Mouse (Mus musculus): Measurements from ENCODE around the gene Cd276. TPM values are rescaled to one million over a fixed set of nuclear protein-coding genes. Genes with fewer than 3 reads are reported as not detected.
"Not testable (repeated sequence)": the region's sequence is repeated elsewhere in the genome, so short reads cannot be mapped to it uniquely, and the experiment has no call there.

The Cd276 gene
- total RNA-seq (2022): 10 to 100 TPM; 10.2 to 13.1 (median 10.8) TPM

DNA sequence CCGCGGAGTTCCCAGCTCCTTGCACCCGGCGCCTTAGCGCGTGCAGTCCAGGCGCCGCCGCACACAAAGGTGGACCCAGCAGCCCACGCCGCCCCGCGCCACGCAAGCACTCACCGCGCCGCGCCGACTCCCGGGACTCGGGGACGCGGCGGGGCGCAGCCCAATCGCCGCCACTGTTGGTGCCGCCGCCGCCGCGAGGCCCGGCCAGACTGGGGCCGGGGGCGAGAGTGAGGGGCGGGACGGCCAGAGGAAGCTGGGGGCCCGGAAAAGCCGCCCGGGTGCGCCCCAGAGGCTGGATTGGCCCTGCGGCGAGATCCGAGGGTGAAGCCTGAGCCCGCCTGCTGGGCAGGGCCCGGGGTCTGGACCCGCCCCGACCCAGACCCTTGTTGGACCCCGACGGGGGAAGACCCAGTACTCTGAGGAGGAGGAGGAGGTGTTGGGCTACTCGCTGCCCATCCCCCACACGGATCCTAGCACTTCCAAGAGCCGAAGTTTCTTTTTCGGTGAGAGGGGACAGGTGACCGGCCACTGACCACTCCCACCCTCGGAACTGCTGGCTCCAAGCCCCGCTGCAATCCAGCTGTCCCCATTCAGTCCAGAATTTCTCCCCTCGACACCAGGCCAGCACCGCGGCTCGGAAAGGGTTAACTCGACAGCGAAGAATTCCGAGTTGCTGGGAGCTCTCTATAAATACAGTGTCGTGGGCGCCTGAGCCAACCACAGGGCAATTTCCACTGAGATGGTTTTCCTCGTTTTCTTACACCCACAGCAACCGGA, at the start of gene Cd276:
TSS of gene Cd276 (minus strand) at position 530 of the 777 bp plus-strand sequence.
- DNase-seq: peak; percentile 43

DNA sequence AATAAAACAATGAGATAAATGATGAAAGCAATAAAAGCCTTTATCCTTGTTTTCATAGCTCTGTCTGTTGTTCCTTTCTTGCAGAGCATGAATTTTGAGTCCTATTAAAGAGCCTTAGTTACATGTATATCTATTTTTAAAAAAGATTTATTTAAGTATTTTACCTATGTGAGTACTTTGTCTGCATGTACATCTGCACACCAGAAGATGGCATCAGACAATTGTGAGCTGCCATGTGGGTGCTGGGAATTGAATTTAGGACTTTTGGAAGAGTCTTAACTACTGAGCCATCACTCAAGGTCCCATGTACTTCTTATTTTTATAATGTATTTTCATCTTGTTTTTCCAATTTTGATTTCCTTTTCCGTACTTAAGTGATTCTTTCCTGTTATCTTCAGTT, 40.1 kb upstream of the Cd276 start:
- DNase-seq: no peak

DNA sequence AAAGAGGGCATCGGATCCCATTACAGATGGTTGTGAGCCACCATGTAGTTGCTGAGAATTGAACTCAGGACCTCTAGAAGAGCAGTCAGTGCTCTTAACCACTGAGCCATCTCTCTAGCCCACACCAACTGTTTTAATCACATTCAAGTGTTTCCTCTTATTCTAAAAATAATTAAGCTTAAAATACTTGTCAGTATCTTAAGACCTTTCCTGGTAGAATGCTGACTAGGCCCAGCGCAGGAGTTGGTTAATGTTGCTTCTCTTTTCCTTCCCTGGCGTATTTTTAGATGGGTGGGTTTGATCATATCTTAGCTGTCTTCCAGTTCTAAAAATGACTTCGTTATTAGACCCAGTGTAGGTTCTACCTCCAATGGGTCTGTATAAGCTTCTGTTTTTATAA, 33.4 kb upstream of the Cd276 start:
- DNase-seq: no peak

DNA sequence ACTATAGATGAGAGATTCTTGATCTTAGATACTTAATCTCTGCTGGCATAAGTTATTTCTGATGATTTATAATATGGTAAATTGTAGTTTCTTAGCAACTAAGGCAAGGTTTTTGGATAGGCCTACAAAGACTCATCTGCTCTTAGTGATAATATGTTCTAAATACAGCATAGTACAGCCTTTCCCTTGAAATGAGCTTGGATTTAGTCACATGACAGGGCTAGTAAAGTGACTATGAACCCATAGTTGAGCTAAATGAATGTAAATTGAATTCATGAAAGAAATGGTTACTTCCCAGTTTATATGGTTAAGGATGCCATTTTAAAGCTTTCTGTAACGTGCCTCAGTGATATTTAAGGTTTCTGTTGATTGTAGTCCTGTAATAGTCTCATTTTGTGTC, 29.1 kb upstream of the Cd276 start:
- DNase-seq: no peak

DNA sequence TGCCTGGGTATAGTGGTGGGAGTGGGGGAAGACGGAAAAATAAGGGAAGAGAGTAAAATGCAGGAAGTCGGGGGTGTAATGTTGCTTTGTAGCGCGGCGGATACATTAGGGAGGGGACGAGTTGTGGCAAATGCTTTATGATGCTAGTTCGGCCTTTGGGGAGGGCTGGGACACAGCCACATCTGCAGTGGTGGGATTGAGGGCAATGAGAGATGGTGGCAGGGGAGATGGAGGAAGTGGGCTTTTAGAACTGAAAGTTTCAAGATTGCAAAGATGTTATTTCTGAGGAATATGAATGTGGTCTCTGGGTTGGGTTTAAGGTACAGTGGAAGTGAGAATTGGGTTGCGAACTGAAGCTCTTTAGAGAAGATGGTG, 28.0 kb upstream of the Cd276 start:
- no peak for DNase-seq

DNA sequence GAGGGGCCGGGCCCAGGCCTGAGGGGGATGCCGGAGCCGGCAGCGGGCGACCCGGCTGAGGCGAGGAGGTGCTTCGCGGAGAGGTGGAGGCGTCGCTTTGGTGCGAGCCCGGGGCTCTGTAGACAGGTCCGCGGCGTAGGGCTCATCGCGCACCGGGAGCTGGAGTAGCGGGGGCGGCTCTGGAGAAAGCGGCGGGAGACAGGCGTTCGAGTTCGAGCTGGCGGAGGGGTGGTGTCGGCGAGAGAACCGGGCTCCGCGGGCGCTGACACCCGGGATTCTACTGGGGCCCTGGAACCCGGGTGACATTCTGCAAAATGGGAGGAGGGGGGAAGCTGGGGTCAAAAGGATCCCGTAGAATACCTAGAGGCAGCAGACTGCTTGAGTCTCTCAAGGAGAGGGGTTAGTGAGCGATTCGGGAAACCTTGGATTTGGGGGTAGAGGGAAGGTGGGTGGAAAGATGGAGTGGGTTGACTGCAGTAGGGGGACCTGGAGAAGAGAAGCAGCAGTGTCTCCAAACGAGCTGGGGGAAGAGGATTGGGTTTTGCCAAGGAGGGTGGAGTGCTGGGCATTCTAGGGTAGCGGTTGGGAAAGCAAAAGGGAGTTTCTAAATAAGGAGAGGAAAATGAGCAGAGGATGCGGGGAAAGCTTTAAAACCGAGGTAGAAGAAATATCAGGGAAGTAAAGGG, 27.5 kb upstream of the Cd276 start:
- peak; percentile 43 for DNase-seq

DNA sequence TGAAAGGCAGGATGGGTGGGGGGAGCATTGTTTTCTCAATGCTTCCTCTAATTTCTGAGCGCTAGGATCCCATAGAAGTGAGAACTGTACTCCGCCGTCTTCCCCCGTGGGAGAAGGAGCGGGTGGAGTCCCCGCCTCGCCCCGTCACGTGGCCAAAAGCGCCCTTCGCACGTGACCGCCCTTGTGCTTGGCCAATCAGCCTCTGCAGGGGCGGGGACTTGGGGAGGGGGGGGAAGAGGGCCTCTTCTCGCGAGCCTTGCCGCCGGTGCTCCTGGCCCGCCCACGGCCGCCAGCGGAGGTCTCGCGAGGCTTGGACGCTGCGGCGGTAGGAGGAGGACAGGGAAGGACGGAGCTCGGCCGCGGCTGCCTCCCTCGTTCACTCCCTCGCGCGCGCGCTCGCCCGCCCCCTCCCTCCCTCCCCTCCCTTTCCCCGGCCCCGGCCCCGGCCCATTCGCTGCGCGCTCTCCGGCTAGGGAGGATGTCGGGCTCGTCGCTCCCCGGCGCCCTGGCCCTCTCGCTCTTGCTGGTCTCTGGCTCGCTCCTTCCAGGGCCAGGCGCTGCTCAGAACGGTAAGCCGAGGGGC, 26.8 kb upstream of the Cd276 start, which contains the start of gene Nptn:
TSS of gene Nptn (plus strand) at position 283 of the 583 bp plus-strand sequence.
- peak; percentile 97 for DNase-seq

DNA sequence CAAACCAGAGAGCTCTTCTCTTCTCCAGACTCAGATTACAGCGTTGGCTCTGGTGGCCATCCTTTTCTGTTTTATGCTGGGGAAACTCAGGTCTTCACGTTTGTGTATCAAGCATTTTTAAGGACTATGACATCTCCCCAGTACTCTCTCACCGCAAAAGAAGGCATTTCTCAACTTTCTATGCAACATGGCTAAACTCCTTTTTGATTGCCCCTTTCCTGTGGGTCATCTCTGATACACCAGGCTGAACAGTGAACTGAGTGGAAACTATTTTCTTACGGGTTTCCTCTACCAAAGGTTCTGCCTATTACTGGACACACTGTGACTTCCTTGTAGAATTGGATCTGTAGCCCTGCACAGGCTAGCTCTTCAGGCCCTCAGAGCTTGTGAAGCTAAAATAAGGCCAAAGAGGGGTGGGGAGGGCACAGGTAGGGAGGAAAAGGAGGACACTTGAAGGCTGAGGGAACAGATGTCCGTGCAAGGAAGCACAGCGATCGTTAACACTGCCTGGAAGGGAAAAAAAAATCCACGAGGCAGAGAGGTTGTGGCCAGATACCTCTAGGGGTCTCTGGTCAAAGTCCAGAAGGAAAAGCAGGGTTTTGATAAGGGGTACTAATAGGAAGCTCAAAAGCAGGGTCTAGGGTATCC, 26.2 kb upstream of the Cd276 start:
- DNase-seq: no peak

DNA sequence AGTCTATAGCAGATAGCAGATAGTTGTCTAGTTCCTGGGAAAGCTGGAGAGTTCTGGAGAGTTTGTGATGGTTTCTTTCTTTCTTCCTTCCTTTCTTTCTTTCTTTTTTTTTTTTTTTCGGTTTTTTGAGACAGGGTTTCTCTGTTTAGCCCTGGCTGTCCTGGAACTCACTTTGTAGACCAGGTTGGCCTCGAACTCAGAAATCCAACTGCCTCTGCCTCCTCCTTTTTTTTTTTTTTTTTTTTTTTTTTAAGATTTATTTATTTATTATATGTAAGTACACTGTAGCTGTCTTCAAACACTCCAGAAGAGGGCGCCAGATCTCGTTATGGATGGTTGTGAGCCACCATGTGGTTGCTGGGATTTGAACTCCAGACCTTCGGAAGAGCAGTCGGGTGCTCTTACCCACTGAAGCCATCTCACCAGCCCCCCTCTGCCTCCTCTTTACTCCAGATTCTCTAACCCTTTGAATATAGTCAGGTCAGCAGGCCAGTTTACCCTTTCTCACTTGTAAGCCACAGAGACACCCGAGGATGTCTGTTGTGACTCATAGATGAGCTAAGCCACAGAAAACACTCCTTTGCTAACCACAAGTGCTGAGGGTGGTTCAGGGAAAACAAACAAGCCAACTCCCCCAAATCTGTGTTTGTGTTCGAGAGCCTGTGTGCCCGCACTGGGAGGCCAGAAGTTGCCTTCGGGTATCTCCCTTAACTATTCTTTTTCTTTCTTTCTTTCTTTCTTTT, 25.4 kb upstream of the Cd276 start:
- not testable (repeated sequence) for DNase-seq

DNA sequence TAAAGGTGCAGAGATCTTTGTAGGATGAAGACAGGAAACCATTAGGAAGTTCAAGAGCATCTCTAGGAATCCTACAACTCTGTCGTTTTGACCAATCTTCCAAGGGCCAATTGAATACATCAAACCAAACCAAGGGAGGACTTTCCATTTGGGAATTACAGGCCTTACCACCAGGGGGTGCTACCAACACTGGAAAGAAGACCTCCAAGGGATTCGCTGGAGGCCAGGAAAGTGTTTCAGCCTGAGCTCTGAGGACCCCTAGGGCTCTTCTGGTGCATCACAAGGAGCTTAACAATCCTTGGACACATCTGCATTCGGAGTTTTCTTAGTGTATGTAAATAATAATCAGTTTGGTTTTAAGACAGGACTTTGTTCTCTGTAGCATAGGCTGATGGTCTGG, 23.4 kb upstream of the Cd276 start:
- DNase-seq: peak; percentile 76

DNA sequence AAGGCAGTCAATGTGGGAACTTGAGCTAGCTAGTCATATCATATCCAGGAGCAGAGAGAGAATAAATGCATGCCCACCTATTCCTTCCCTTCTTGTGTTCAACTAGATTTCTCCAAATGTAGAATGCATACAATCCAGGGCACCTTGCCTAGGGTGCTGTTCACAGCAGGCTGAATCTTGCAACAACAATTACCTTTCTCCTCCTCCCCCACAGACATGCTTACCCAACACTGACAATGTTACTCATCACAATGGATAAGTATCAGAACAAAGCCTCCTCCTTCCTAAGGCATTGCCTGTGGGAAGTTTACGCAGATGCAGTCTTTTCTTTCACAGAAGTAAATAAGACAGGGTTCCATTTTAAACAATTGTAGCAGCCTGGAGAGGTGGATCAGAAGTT, 15.8 kb upstream of the Cd276 start:
- no peak for DNase-seq

DNA sequence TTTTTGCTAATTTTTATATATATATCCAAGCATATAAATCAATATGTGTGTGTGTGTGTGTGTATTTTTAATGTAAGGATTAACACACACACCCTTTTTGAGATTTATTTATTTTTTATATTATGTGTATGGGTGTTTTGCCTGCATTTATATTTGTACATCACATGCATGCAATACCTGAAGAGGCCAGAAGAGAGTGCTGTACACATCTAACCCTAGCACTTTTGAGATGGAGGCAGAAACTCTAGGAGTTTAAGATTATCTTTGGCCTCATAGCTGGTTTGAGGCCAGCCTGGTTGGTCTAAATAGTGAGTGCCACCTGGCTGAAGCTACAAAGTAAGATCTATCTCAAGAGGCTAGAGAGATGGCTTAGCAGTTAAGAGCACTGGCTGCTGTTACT, 12.4 kb upstream of the Cd276 start:
- DNase-seq: no peak

DNA sequence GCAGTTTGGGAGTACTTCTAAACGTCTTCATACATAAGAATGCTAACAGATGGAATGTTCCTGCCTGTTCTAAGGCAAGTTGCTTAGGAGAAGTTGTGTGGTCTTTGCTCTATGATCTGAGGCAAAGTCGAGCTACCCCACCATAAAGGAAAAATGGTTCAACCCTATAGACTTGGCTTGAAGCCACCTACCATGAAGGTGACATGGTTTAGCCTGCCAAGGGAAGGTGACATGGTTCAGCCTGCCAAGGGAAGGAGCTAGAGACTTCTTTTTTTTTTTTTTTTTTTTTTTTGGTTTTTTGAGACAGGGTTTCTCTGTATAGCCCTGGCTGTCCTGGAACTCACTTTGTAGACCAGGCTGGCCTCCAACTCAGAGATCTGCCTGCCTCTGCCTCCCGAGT, 10.7 kb upstream of the Cd276 start:
- DNase-seq: not testable (repeated sequence)

DNA sequence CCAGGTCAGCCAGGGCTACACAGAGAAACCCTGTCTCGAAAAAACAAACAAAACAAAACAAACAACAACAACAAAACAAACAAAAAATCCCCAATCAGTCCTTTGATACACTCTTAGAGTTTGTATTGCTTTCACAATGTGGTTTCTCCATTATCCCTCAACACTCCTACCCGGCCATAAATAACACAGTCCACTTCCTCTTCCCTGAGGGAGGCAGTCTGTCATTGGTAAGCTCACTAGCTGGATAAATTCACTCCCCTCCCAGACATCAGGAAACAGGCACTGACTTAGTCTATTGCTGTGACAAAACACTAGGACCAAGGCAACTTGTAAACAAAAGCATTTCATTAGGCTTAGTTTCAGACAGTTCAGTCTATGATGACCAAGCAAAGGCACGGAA, 5.0 kb upstream of the Cd276 start:
- no peak for DNase-seq

DNA sequence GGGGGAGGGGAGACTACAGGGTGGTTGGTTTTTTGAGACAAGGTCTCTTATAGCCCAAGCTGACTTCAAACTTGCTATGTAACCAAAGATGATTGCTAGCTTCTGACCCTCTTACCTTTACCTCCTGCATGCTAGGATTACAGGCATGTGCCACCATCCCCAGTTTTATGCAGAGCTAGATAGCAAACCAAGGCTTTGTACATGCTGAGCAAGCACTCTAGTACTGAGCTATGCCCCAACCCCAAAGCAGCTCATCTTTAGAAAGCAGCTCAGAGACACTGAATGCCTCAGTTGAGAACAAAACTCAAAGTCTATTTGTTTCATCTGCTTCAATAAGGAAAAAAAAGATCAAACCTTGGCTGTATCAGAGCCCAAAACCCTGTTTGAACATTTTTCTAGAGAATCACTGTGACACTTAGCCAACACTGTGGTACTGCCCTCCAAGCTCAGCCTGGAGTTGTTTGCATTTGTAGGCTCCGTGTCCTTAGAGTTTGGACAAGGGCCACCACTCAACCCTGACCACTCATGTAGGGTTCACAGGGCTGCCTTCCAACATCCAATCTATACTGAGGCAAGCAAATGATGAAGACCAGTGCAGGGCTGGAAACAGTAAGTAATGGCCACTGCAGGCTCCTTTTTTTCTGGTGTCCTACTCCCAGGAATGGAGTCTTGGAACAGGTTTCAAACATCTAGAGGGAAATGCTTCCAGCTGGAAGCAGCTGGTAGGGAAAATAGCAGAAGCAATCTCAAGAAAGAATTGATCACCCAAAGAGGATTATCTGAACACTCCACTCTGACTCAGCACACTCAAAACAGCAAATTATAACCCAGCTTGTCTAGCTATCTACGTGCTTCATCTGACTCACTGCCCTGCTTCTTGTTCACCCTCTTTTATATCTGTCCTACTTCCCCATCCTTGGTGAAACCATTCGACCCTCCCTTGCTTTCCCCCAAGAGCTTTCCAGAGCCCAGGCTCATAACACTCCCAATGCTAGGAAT, 2.5 kb upstream of the Cd276 start:
- no peak for DNase-seq

DNA sequence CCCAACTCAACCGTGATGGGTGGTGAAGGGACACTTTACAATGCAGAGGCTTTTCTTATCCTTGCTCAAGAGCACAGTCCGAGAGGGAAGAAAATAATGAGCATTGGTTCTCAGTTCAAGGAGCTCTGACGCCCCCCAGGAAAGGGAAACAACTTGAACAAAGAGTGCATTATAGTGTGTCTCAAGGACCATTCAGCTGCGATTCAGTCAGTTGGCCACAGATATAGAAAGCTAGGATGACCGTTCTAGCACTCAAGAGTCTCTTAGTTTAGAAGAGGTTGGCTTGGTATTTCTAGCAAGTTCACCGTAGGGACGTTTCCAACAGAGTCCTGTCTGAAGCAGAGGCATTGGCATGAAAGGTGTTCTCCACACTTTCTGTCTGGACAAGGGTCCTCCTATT, 1.4 kb upstream of the Cd276 start:
- no peak for DNase-seq

DNA sequence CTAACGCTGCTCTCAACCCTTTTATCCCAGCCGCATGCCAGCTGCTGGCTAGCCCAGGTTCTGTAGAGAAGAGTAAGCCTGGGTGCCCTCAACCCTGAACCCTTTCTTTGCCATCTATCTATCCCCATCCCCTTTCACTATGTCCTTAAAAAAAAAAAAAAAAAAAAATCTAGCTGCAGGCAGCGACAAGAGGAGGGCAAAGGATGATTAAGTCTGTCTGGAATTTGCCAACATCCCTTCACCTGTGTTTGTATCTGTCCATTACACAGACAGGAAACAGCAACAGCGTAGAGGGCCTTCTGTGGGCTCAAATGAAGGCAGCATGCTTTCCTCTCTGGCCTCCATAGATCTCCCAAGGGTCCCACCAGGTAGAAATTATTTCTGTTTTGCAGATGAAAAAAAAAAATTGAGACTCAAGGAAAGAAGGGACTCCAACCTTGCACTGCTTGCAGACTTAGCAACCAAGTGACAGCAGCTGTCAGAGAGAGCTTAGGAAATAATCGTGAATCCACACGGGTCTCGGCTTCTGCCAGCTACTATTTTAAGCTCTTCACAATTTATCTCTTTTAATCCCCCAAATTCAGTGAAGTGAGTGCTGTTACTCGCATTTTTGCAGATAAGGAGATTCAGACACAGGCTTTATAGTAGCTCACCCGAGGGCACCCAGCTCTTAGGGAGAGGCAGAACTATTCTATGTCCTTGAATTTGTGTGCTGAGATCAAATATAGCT, 613 bp upstream of the Cd276 start:
- DNase-seq: no peak

DNA sequence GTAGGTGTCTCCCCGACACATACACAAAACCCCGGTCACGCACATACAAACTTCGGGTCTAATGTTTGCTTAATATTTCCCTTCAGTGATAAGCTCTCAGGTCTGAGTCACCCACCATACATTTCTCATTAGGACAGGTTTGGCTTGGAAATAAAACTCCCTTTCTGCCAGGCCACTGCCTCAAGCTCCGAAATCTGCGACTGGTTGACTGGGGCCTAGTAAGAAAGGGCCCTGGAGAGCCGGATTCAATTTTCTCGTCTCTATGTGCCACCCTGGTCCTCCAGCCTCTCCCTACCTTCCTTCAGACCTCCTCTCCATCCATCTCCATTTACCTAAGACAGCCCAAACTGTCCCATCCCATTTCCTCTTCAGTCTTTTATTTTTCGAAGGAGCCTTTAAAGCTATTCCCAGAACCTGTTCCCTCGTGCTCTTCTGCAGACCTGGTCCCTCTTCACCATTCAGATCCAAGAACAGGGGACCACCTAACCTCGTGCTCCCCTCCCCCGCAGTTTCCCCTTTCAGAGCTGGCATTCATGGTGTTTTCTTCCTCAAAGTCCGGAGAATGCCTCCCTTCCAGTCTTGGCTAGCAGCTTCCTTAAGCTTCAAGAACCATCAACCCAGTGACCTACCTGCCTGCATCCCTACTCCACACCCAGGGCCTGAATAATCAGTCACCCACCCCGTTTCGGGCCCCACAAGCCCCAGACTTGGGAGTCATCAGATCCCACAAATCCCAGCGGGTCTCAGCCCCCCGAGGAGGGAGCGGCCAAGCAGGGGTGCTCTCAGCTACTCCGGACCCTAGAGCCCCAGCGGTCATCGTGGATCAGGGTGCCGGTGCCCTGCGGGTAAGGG, 955 bp downstream of the Cd276 start:
- DNase-seq: no peak

DNA sequence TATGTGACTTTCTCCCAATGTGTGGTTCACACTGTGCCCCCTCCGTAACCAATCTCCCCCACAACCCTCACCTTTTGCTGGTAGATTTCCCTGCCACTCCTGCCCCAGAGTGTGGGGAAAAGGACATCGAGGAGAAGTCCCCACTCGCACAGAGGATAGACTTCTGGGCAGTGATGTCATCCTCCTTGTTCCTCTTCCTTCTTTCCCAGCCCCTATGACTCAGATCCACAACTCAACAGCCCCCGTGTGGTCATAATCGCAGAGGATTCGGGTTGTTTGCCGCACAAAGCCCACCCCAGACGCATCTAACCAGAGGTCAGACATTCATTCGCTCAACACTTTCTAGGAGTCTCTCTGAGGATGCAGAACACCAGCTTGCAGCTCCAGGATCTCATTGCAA, 3.2 kb downstream of the Cd276 start:
- no peak for DNase-seq

DNA sequence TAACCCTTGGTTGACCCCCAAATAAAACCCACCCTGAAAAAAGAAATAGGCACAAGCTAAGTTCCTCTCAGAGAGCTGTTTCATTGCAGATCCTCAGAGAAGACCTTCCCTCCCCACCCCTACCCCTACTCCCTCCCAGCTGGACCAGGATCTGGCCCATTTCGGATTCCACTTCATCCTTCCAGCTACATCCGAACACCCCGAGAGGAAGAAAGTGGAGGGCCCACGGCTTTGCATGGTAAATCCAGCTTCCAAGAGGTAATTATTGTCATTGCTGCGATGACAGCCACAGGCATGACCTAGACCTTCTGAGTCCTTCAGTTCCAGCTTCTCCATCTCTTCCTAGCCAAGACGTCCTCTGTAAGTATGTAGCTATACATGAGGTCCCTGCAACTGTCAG, 4.3 kb downstream of the Cd276 start:
- no peak for DNase-seq

All from adrenal gland, adult 8-10 months (tissue).